8 mouse cellular contexts compared by ENCODE assay signal in genomic region chr4:58912629-58913335, GRCm38 (mm10). TPM values are rescaled to one million over a fixed set of nuclear protein-coding genes. Genes with fewer than 3 reads are reported as not detected.
DNase-seq lines count a peak whose midpoint lies in the region; ATAC-seq and TF ChIP-seq lines count a peak whose summit lies in the region.

Gene Ecpas (minus strand): TSS chr4:58912749.

- H3K9me3 ChIP-seq in forebrain, embryonic 12.5 days, result no peaks in the 10 kb centered on the region
- H3K9me3 ChIP-seq in heart, embryonic 16.5 days (replicated peaks; ENCODE audit: control insufficient read depth, low read length), result no peaks in the 10 kb centered on the region
- H3K9me3 ChIP-seq in liver, embryonic 14.5 days (ENCODE audit: control insufficient read depth, low read length), result no peaks in the 10 kb centered on the region
- no peaks in the 10 kb centered on the region for H3K9me3 ChIP-seq in neural tube, embryonic 12.5 days

- H3K4me3 ChIP-seq in bone marrow macrophage, adult 2 months (ENCODE audit: insufficient read depth, low read length), result peak within 1 kb of the TSS; percentile 87
- peak within 1 kb of the TSS; percentile 93 for H3K4me3 ChIP-seq in forebrain, embryonic 12.5 days (replicated peaks)
- peak within 1 kb of the TSS; percentile 95 for H3K4me3 ChIP-seq in heart, embryonic 16.5 days (ENCODE audit: low read length)
- peak within 1 kb of the TSS; percentile 87 to 94 for H3K4me3 ChIP-seq in liver, embryonic 14.5 days (ENCODE audit: insufficient read depth in 1 of 2, low read depth in 2 of 2, low read length in 2 of 2)
- peak within 1 kb of the TSS; percentile 90 for H3K4me3 ChIP-seq in neural tube, embryonic 12.5 days

- TF ChIP-seq POLR2A in bone marrow macrophage, adult 2 months (IDR thresholded peaks at IDR 0.05; ENCODE audit: borderline replicate concordance, low read depth, low read length), result no peak

- H3K27ac ChIP-seq in bone marrow macrophage, adult 2 months (ENCODE audit: insufficient read depth, low read depth, low read length), result peak within 1 kb of the TSS; percentile 88
- H3K27ac ChIP-seq in forebrain, embryonic 12.5 days, result peak within 1 kb of the TSS; percentile 98
- H3K27ac ChIP-seq in heart, embryonic 16.5 days (ENCODE audit: low read length), result peak within 1 kb of the TSS; percentile 97
- H3K27ac ChIP-seq in liver, embryonic 14.5 days, result peak within 1 kb of the TSS; percentile 72
- H3K27ac ChIP-seq in neural tube, embryonic 12.5 days, result peak within 1 kb of the TSS; percentile 93

- H3K9ac ChIP-seq in forebrain, embryonic 12.5 days, result peak within 1 kb of the TSS; percentile 96
- peak within 1 kb of the TSS; percentile 94 for H3K9ac ChIP-seq in heart, embryonic 16.5 days (ENCODE audit: low read length)
- peak within 1 kb of the TSS; percentile 80 for H3K9ac ChIP-seq in liver, embryonic 14.5 days (replicated peaks)
- H3K9ac ChIP-seq in neural tube, embryonic 12.5 days, result peak within 1 kb of the TSS; percentile 97

- no peak for TF ChIP-seq CTCF in bone marrow macrophage, adult 2 months (IDR thresholded peaks at IDR 0.05; ENCODE audit: low read depth, low read length)
- TF ChIP-seq CTCF in liver, embryonic 14.5 days (IDR thresholded peaks at IDR 0.05; ENCODE audit: low read depth), result no peak

- peaks cover 21% of the 10 kb centered on the region for H3K4me1 ChIP-seq in bone marrow macrophage, adult 2 months (ENCODE audit: control insufficient read depth, insufficient read depth, low read length)
- peaks cover 18% of the 10 kb centered on the region for H3K4me1 ChIP-seq in forebrain, embryonic 12.5 days
- H3K4me1 ChIP-seq in heart, embryonic 16.5 days (ENCODE audit: control insufficient read depth, insufficient read depth, low read length), result peaks cover 17% of the 10 kb centered on the region
- peaks cover 16 to 17% of the 10 kb centered on the region in 2 experiments for H3K4me1 ChIP-seq in liver, embryonic 14.5 days (replicated peaks; ENCODE audit: control insufficient read depth in 2 of 2, insufficient read depth in 2 of 2, low read length in 1 of 2)
- peaks cover 10% of the 10 kb centered on the region for H3K4me1 ChIP-seq in neural tube, embryonic 12.5 days

- ATAC-seq in forebrain, embryonic 12.5 days (ENCODE audit: low FRiP score), result peak; percentile 70
- peak; percentile 76 for ATAC-seq in heart, embryonic 16.5 days (replicated peaks; ENCODE audit: extremely low read depth, insufficient read depth, low FRiP score)
- peak; percentile 79 for ATAC-seq in liver, embryonic 14.5 days (ENCODE audit: insufficient read depth)
- ATAC-seq in neural tube, embryonic 12.5 days (ENCODE audit: low FRiP score, low read depth), result peak; percentile 68

- no peaks in the 10 kb centered on the region for H3K36me3 ChIP-seq in forebrain, embryonic 12.5 days (replicated peaks)
- no peaks in the 10 kb centered on the region for H3K36me3 ChIP-seq in heart, embryonic 16.5 days (ENCODE audit: control insufficient read depth, insufficient read depth)
- no peaks in the 10 kb centered on the region for H3K36me3 ChIP-seq in liver, embryonic 14.5 days (replicated peaks; ENCODE audit: control insufficient read depth, insufficient read depth, low read depth)
- H3K36me3 ChIP-seq in neural tube, embryonic 12.5 days, result no peaks in the 10 kb centered on the region

- TF ChIP-seq EP300 in liver, embryonic 14.5 days (IDR thresholded peaks at IDR 0.05; ENCODE audit: low read depth), result no peak

- peak within 1 kb of the TSS; percentile 73 for H3K4me2 ChIP-seq in forebrain, embryonic 12.5 days
- H3K4me2 ChIP-seq in heart, embryonic 16.5 days (ENCODE audit: low read depth, low read length), result peak within 1 kb of the TSS; percentile 68
- peak within 1 kb of the TSS; percentile 74 for H3K4me2 ChIP-seq in liver, embryonic 14.5 days (ENCODE audit: low read depth)
- H3K4me2 ChIP-seq in neural tube, embryonic 12.5 days (replicated peaks), result peak within 1 kb of the TSS; percentile 74

- peak; percentile 71 for DNase-seq in CD4-positive, CD25-positive, alpha-beta regulatory T cell, adult 2 months (ENCODE audit: low read depth, low spot score)
- DNase-seq in kidney, postnatal 25 days, result peak; percentile 88 to 90
- peak in 2 of 3 experiments; percentile 68 to 69 for DNase-seq in liver, embryonic 14.5 days (ENCODE audit: low read depth in 3 of 3, low spot score in 3 of 3)
- peak; percentile 18 for DNase-seq in telencephalon, adult 2 months (ENCODE audit: low read depth, low spot score)

- H3K27me3 ChIP-seq in forebrain, embryonic 12.5 days, result no peaks in the 10 kb centered on the region
- no peaks in the 10 kb centered on the region for H3K27me3 ChIP-seq in heart, embryonic 16.5 days (ENCODE audit: control insufficient read depth, insufficient read depth, low read length)
- no peaks in the 10 kb centered on the region for H3K27me3 ChIP-seq in liver, embryonic 14.5 days (ENCODE audit: control insufficient read depth, insufficient read depth, low read length)
- no peaks in the 10 kb centered on the region for H3K27me3 ChIP-seq in neural tube, embryonic 12.5 days (replicated peaks)

- 3% methylated on average over 43 of the region's 43 CpGs for WGBS in forebrain, embryonic 12.5 days
- WGBS in heart, embryonic 16.5 days, result 4% methylated on average over 43 of the region's 43 CpGs
- WGBS in liver, embryonic 14.5 days (ENCODE audit: insufficient replicate concordance), result 3% methylated on average over 43 of the region's 43 CpGs
- WGBS in neural tube, embryonic 12.5 days, result 3% methylated on average over 43 of the region's 43 CpGs

RNA-seq across cellular contexts. Expression of gene Ecpas, which starts in this region (rescaled TPM):
- polyA plus RNA-seq in bone marrow macrophage, adult 2 months (2012; ENCODE audit: insufficient read depth, insufficient read length, missing spikeins), result 38.3 and 49.0 TPM in 2 replicates
- 44.4 and 47.1 TPM in 2 replicates for polyA plus RNA-seq in forebrain, embryonic 12.5 days (2016; fragmentation: Nextera tagmentation; extraction: Ambion mirVana)
- 21.2 and 27.1 TPM in 2 replicates for polyA plus RNA-seq in heart, embryonic 16.5 days (2015; fragmentation: Nextera tagmentation; extraction: Ambion mirVana)
- polyA plus RNA-seq in liver, embryonic 14.5 days (2012; rRNA removed), result 5.5 and 9.7 TPM in 2 replicates
- polyA plus RNA-seq in liver, embryonic 14.5 days (2014; fragmentation: Nextera tagmentation; extraction: Ambion mirVana), result 16.8 and 20.8 TPM in 2 replicates
- polyA plus RNA-seq in neural tube, embryonic 12.5 days (2016; fragmentation: Nextera tagmentation; extraction: Ambion mirVana), result 39.0 and 39.7 TPM in 2 replicates

Comparison
In these comparisons a context has a peak if more than half of its experiments do, and no peak if none do; other contexts are left out.
1. Peak in every context shown above with its lines: DNase-seq, ATAC-seq, H3K4me3 ChIP-seq and H3K27ac ChIP-seq.
2. DNase-seq: peak in every context shown above with its lines; median percentile 89 in kidney, postnatal 25 days; 71 in CD4-positive, CD25-positive, alpha-beta regulatory T cell, adult 2 months; 68 in liver, embryonic 14.5 days; 18 in telencephalon, adult 2 months.